Mouse (Mus musculus) urinary bladder, postnatal 36 days (tissue): ENCODE results near the gene Dtd1.

Experiments
- DNase-seq, 2 experiments: peaks; one replicate each; pipeline ENCODE4 v3.0.0; 2022; ENCODE audit warnings: low spot score in 2 of 2, mixed read lengths in 1 of 2

The Dtd1 gene

DNA sequence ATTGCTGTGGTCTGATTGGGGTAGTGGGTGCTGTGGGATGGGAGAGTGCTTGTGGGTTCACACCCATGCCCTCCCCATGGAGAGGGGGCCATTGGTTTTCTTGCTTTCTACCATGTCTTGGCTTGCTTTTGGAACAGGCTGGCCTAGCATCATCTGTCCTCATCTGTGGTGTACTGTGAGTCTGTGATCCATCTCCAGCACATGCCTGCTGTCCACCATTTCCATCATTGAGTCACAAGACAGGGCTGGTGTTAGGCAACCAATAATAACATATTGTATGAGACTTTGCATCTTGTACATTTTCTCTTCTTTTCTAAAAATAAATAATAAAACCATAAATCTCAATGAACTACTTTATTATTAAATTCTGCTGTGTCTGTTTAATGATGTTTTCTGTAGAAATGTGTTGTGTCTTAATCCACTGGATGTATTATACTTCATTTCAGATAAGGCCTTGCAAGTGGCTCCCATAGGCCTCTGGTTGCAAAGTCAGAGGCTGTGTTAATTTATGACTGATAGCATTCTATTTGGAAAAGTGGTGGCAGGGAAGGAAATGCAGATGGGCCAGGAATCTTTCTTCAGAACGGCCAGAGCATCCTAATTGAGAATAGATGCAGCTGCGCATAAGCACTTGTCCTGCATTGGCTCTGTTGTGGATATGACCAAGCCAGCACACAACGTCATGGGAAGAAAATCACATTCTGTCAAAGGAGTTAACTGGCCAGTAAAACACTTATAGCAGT is 168.8 kb downstream of the Dtd1 start:
- no peak for DNase-seq

DNA sequence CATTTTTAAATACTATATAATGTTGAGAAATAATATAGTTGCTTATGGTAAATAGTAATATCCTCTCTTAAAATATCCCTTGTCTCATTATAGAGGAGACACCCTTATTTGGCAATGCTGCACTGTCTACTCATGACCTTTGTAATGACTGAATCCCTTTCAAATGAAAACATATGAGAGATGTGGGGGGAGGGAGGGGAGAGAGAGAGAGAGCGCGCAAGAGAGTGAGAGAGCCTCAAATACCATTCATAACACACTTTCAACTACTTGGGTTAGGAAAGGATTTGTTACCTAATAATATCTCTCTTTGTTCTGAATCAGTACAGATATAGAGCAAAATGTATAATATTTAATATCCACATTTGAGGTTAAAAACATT is 169.4 kb downstream of the Dtd1 start:
- DNase-seq, result no peak

DNA sequence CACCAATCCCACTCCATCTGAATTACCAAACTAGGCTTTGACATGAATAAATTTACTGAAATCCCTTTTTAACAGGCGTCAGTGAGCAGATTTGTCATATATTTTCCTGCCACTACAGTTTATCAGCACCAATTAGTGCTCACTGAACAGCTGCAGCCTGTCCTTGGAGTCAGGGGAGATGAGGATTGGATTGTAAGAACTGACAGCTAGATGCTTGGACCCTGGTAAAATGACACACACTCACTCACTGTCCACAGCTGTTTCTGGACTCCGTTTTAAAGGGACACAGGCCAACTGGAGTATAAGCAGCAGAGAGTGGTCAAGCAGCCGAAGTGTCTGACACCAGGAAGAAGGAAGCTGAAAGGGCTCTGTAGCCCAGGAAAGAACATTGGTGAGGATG is 169.9 kb downstream of the Dtd1 start:
- DNase-seq, result no peak

DNA sequence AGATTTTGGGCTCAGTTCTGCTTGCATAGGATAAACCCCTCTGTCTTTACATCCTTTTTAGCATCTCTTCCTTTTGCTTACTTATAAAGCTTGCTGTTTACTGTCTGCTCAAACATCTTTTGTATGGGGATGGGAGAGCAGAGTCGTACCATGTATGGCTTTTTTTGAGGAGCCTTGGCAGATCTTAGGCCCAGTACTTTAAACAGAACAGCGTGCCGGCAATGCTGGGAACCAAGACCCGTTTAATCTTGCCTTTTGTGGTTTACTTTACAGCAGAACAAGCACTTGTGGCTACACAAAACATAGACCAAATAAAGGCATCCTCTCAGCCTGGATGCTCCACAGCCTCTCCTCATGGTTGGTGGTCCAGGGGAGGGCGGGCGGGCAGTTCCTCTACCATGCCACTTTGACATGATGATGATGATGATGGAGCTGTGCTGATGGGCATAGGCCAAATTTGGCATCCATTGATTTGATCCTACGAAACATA is 170.8 kb downstream of the Dtd1 start:
- DNase-seq, result no peak

DNA sequence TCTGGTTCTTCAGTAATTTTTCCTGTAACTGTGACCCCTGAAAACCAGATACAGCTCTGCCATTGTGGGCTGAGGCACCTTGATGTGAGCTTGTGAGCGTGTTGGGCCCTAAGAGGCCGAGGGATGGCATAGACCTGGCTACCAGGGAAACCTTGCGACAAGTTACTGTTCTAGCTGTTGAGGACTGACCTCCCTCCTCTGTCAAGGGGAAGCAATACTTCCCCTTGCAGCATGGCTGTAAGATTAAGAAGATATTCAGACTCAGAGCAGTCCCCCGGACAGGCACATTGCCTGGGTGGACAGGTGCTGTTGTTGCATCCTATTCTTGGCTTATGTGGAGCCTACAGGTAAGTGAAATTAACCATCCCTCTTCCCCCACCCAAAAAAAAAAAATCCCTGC is 172.1 kb downstream of the Dtd1 start:
- DNase-seq, result no peak

DNA sequence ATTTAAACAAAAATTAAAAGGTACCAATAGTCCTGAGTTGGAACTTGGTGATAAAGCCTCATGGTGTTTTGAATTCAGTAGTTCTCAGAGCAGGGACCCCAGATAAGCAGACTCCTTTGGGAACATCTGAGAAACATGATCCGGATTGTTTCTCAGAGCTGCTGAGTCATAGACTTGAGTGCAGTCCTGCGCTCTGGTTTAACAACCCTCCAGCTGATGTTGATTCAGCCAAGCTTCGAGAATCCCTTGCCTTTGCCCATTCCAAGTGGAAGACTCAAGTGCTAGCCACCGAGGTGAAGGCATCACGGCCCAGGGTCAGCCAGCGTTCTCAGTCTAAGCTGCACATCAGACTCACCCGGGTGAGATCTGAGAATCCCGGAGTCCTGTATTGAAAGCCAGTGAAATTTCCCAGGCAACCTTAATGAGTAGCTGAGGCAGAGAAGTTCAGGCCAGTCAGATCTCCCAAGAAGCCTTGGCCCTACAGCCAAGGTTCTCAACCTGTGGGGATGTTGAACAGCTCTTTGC is 175.0 kb downstream of the Dtd1 start:
- peak; percentile 8 to 10 for DNase-seq

DNA sequence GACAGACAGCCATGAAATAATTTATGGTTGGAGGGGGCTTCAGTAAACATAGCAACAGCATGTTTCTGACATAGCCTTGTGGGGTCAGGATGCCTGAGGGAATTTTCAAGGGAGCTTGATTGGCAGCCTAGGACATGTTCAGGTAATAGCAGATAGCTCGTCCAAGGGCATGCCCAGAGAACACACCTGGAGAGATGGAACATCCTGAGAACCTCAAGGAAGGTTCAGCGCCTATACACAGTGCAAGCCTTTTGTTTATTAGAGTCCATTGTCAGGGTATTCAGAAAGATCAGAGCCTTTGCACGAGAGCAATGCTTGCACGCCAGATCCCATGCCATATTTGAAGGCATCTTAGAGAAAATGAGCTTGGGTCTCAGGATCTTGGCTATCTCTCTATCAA is 175.9 kb downstream of the Dtd1 start:
- no peak for DNase-seq

DNA sequence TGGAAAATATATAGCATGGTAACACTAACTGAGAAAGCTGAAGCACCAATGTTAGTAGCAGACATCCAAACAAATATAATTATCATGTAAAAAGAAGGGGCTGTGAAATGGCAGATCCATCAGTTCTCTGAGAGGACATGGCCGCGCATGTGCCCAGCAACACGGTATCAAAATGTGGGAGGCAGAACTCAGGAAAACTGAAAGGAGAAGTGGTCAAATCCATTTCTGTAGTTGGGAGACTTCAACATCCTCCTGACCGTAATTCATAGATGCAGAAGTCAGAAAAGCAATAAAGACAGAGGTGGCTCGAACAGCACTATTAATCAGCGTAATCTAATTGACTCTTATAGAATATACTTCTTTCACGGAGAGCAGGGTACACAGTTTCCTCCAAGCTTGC is 179.6 kb downstream of the Dtd1 start:
- no peak for DNase-seq

DNA sequence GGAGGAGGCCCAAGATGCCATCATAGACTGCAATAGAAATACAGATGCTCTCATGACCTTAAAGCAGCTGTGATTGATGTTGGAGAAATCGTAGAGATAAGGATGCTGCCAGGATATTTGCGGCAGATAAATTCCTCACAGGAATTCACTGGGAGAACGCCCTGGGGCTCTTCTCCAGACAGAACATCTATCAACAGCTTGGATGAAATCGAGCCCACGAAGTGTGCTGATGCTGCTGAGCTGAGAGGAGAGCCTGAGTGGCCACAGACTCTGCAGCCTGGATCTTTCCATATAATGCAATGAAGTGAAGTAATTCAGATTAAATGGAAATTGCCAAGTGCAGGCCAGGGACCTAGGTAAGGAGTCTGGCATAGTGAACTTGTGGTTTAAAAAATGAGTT is 181.0 kb downstream of the Dtd1 start:
- peak in 1 of 2 experiments; percentile 15 for DNase-seq

DNA sequence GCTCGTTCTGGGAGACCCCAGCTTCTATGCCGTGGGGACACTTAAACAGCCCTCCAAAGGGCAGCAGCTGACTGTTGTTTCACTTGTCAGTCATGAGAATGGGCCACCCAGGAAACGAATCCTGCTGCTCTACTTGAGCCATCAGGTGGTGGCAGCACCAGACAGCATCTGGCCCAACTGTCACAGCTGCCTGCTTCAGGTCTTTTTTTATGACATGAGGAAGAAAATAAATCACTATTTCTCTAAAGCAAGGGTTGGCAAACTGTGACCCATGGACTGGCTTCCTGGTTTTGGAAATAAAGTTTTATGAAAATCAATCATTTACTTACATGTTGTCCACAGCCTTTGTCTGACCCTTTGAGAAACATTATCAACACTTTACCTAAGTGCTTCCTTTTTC is 182.2 kb downstream of the Dtd1 start:
- DNase-seq, result no peak

DNA sequence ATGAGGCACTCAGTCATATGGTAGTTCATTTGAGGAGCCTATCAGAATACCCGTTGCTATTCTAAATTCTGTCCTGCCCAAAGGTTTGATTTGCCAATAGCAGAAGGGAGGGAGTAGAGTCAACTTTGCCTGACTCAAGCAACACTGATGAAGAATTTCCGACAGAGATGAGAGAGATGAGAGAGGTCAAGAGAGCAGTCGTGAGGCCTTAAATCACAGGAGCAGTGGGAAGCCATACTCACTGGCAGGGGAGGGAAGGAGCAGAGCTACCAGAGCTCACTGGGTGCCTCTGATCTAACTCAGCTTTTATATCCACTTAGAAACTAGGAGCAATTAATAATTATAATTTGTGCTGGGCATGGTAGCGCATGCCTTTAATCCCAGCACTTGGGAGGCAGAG is 182.8 kb downstream of the Dtd1 start:
- DNase-seq, result no peak

DNA sequence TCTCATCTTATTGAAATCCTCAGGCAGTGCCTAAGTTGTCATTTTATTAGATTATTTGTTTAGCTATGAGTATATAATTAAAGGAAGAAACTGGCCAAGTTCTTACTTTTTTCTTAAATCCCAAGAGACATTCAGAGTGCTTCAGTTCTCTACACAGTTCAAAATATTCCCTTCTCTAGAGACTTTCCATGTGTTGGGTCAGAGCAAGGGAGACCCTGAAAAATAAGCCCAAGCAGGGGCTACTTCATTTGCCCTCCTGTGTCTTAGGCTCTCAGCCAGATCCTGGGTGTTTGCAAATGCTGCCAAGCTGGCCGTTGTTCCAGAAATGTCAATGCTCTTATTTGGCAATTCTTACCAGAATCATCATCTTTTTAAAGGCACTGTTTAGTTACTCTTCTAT is 183.5 kb downstream of the Dtd1 start:
- DNase-seq, result no peak

DNA sequence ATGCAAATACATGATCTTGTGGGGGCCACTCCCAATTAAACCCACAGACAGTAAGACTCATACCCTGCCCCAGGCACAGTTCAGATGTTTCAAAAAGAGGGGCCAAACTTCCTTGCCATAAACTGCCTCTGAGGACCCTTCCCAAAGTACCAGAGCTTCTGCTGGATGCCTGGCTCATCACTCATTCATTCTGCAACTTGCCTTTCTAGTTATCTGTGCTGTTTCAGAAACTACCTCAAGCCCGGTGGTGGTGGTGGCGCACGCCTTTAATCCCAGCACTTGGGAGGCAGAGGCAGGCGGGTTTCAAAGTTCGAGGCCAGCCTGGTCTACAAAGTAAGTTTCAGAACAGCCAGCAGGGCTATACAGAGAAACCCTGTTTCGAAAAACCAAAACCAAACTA is 184.1 kb downstream of the Dtd1 start:
- DNase-seq, result no peak

DNA sequence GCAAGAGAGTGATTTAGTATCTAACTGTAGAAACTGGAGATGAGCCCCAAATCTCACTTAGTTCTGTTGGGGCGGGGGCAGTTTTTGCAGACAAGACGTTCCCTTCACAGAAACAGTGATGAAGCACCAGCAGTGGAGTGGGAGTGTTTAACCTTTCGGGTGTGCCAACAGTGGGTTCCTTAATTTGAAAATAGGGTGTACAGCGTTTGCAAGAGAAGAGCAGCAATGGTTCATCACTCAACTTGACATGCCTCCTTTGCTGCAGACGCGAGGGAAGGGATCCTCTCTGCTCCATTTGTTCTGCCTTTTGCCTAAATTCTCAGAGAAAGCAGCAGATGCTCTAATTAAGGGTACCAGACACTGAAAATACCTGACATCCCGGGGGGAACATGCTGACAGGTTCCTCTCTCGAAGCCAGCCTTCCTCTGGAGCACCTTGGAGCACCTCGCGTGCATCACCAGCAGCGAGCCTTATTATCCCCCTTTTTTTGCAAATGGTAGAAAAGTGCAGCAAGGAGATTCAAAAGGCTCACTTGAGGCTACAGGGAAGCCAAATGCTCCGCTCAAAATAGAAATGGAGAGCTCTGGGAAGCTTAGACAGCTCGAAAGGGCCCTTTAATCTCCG is 192.1 kb downstream of the Dtd1 start:
- no peak for DNase-seq

DNA sequence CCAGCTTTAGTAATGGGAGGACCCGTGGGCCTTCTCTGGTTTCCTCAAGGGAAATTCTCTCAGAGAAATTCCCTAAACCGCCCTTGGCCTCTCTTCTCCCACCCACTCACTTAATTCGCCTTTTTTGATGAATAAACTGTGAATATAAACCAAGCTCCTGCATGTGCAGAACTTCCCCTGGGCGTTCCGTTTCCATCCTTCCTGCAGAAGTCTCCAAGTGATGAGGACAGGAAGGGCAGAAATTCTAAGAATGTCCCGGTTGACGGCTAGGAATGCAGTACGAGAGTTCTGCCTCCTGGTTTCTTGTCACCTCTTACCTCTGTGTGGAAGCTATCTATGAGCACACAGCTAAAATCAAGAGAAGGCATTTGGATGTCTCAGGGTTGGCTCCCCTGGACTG is 197.8 kb downstream of the Dtd1 start:
- no peak for DNase-seq

DNA sequence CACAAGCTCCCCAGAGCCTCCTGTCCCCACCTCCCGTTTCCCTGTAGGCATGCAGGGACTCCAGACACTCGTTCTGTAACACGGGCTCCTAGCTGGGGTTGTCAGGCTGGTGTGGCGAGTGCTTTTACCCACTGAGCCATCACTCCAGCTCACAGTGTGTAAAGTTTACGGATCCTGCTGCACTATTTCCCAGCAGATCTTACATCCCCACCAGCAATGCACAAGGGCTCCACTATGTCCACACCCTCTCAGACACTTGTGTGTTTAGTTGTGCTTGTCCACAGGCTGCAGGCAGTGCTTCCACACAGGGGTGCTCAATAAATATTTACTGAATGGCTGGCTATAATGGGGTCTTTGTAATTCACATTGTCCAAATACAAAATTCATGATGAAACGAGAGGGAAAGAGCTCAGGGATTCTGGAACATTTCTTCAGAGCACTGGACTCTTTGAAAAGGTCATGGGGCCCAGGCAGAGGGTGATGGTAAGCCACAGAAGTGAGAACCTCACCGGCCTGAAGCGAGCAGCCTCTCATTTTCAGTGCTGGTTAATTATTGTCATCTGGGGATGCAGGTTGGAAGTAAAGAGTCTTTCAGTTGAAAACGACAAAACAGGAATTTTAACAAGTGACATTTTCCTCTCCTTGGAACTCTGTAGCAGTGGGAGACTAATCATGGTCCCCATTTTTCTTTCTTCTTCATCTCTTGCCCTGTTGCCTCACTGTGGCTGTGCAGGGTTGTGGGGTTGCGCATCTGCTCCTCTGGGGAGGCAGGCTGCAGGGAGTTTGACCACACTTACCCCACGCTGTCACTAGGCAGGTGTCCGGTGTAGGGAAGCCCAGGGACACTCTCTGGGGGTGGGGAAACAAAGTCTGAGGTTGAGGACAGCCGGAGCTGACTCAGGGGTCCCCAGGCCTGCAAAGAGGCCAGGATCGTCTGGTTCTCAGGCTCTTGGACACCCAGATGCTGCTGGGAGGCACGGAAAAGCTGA is 208.4 kb downstream of the Dtd1 start:
- no peak for DNase-seq
